Mouse (Mus musculus) embryonic fibroblast, embryonic 13.5 days (primary cell): ENCODE results near the gene AC134908.4.

Experiments
- CTCF ChIP-seq: IDR thresholded peaks from 2 replicates; pipeline ENCODE4 v1.5.1; 2011; ENCODE audit warnings: mild to moderate bottlenecking, control low read depth, low read length, moderate library complexity, borderline replicate concordance; ENCODE audit not compliant: insufficient read depth
- POLR2A ChIP-seq: IDR thresholded peaks from 2 replicates; pipeline ENCODE4 v1.6.1; 2011; ENCODE audit warnings: low read depth, mild to moderate bottlenecking, control low read depth, low read length, moderate library complexity

- TF ChIP-seq CTCF (no peak), POLR2A (no peak)
Measured at GRCm38 (mm10) chr17:25809606-25810340, 14.3 kb upstream of the AC134908.4 start.
